Mouse (Mus musculus): ENCODE results near the gene Vmn2r85. TPM values are rescaled to one million over a fixed set of nuclear protein-coding genes. Genes with fewer than 3 reads are reported as not detected.
"Not testable (repeated sequence)": the region's sequence is repeated elsewhere in the genome, so short reads cannot be mapped to it uniquely, and the experiment has no call there.

The Vmn2r85 gene
- polyA plus RNA-seq (2015; fragmentation: Nextera tagmentation; extraction: Ambion mirVana): 0.03 TPM in 1 of 2 replicates, not detected in the other

- not testable (repeated sequence) for H3K4me2 ChIP-seq (ENCODE audit: low read length); H3K27me3 ChIP-seq (replicated peaks; ENCODE audit: control insufficient read depth, insufficient read depth, low read length); H3K4me3 ChIP-seq (replicated peaks; ENCODE audit: low read length); H3K9ac ChIP-seq (replicated peaks; ENCODE audit: low read depth, low read length); H3K36me3 ChIP-seq (ENCODE audit: control insufficient read depth, insufficient read depth); ATAC-seq; H3K9me3 ChIP-seq (ENCODE audit: control insufficient read depth, low read length); H3K27ac ChIP-seq (ENCODE audit: low read length); H3K4me1 ChIP-seq (replicated peaks; ENCODE audit: control insufficient read depth, insufficient read depth, low read length)
These were observed at the start of gene Vmn2r85 for GRCm38 (mm10) chr10:130429603-130430002. Vmn2r85 (minus strand) TSS chr10:130429703.

DNA sequence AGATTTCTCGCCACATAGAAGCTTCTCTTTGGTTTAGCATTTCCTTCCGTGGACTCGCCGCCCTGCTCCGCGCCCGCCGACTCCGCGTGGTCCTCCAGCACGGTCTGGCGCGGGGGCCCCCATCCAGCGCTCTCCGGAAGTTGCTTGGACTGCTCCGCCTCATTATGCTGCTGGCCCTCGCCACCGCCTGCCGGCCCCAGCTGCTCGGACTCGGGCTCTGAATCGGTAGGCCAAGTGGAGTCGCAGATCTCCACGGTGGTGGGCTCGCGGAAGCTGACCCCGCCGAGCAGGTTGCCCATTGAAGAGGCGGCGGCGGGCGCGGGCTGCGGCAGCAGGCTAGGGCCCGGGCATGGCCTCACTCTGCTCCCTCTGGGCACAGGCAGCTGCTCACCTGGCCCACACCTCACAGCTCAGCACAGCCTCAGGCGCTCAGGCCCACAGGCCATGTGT, 40.8 kb upstream of the Vmn2r85 start:
- no peaks in the 10 kb centered on the region for H3K36me3 ChIP-seq (ENCODE audit: control insufficient read depth, insufficient read depth)
- peak overlapping the region; percentile 57 for H3K4me3 ChIP-seq (replicated peaks; ENCODE audit: low read length)
- peak; percentile 98 for ATAC-seq
- peak overlapping the region; percentile 73 for H3K9ac ChIP-seq (replicated peaks; ENCODE audit: low read depth, low read length)
- WGBS: 4% methylated on average over 36 of the region's 36 CpGs
- H3K4me2 ChIP-seq (ENCODE audit: low read length): peak overlapping the region; percentile 86
- H3K27me3 ChIP-seq (replicated peaks; ENCODE audit: control insufficient read depth, insufficient read depth, low read length): no peaks in the 10 kb centered on the region
- no peaks in the 10 kb centered on the region for H3K4me1 ChIP-seq (replicated peaks; ENCODE audit: control insufficient read depth, insufficient read depth, low read length)
- no peak overlapping the region for H3K27ac ChIP-seq (ENCODE audit: low read length)
- no peaks in the 10 kb centered on the region for H3K9me3 ChIP-seq (ENCODE audit: control insufficient read depth, low read length)

DNA sequence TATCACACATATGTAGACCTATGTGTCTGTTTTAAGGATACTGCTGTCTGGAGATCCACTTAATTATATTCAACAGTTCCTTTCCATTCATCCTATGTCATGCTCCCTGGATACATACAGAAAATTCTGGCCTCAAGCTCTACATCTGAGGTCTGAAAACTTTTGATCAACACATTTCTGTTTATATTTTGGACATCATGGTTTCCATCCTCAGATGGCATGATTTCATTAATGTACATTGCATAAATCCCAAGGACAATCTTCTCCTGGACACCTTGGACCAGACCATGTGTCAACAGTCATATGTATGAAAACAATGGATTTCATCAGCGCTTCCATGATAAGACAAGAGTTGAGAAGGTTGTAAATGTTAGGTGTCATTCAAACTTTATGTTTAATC, 26.4 kb upstream of the Vmn2r85 start, which contains the start of gene Vmn2r86:
Vmn2r86 (minus strand) TSS at position 101 of the 400 bp plus-strand sequence.
- not testable (repeated sequence) for H3K4me1 ChIP-seq (replicated peaks; ENCODE audit: control insufficient read depth, insufficient read depth, low read length); H3K27me3 ChIP-seq (replicated peaks; ENCODE audit: control insufficient read depth, insufficient read depth, low read length); H3K9me3 ChIP-seq (ENCODE audit: control insufficient read depth, low read length); H3K27ac ChIP-seq (ENCODE audit: low read length); H3K4me2 ChIP-seq (ENCODE audit: low read length); H3K4me3 ChIP-seq (replicated peaks; ENCODE audit: low read length); H3K9ac ChIP-seq (replicated peaks; ENCODE audit: low read depth, low read length); H3K36me3 ChIP-seq (ENCODE audit: control insufficient read depth, insufficient read depth); ATAC-seq
- WGBS: 94% methylated on average over 1 of the region's 1 CpGs

- ATAC-seq: no peak
- no peak overlapping the region for H3K27ac ChIP-seq (ENCODE audit: low read length)
- WGBS: 95% methylated on average over 21 of the region's 21 CpGs
These were observed 15.3 kb upstream of the Vmn2r85 start for GRCm38 (mm10) chr10:130444776-130445175.

GRCm38 (mm10) chr10:130434185-130434898, 4.8 kb upstream of the Vmn2r85 start:
- not testable (repeated sequence) for H3K4me3 ChIP-seq (replicated peaks; ENCODE audit: low read length); ATAC-seq; H3K4me1 ChIP-seq (replicated peaks; ENCODE audit: control insufficient read depth, insufficient read depth, low read length); H3K9me3 ChIP-seq (ENCODE audit: control insufficient read depth, low read length); H3K27me3 ChIP-seq (replicated peaks; ENCODE audit: control insufficient read depth, insufficient read depth, low read length); H3K9ac ChIP-seq (replicated peaks; ENCODE audit: low read depth, low read length); H3K4me2 ChIP-seq (ENCODE audit: low read length); H3K27ac ChIP-seq (ENCODE audit: low read length); H3K36me3 ChIP-seq (ENCODE audit: control insufficient read depth, insufficient read depth)
- WGBS: 85% methylated on average over 11 of the region's 11 CpGs

More at GRCm38 (mm10) chr10:130444776-130445175, 15.3 kb upstream of the Vmn2r85 start:
- Histone ChIP-seq H3K4me2 (ENCODE audit: low read length) (no peak overlapping the region), H3K9me3 (ENCODE audit: control insufficient read depth, low read length) (no peaks in the 10 kb centered on the region), H3K9ac (replicated peaks; ENCODE audit: low read depth, low read length) (no peak overlapping the region), H3K4me3 (replicated peaks; ENCODE audit: low read length) (no peak overlapping the region), H3K4me1 (replicated peaks; ENCODE audit: control insufficient read depth, insufficient read depth, low read length) (no peaks in the 10 kb centered on the region), H3K27me3 (replicated peaks; ENCODE audit: control insufficient read depth, insufficient read depth, low read length) (no peaks in the 10 kb centered on the region), H3K36me3 (ENCODE audit: control insufficient read depth, insufficient read depth) (no peaks in the 10 kb centered on the region)

- not testable (repeated sequence) for H3K36me3 ChIP-seq (ENCODE audit: control insufficient read depth, insufficient read depth); H3K9ac ChIP-seq (replicated peaks; ENCODE audit: low read depth, low read length); ATAC-seq; H3K4me1 ChIP-seq (replicated peaks; ENCODE audit: control insufficient read depth, insufficient read depth, low read length); H3K4me3 ChIP-seq (replicated peaks; ENCODE audit: low read length); H3K9me3 ChIP-seq (ENCODE audit: control insufficient read depth, low read length); H3K27me3 ChIP-seq (replicated peaks; ENCODE audit: control insufficient read depth, insufficient read depth, low read length); H3K4me2 ChIP-seq (ENCODE audit: low read length); H3K27ac ChIP-seq (ENCODE audit: low read length)
- 72% methylated on average over 2 of the region's 2 CpGs for WGBS
These were observed 7.1 kb downstream of the Vmn2r85 start for GRCm38 (mm10) chr10:130422368-130422767.

DNA sequence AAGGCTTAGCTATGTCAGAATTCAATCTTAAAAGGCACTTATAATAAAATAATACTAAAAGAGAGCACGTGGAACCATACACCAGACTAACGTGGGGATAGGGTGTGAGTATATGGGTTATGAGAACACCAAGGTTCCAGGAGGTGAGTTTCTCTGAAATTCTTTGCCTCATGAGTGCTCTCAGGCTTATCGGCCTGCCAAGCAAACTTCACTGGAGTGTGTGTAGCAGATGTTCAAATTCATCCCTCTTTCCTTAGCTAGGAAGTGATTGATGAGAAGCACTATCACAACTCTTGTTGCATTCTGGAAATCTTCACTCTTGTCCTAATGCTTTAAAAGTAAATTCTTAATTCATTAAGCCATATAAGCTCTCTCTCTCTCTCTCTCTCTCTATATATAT, 9.1 kb downstream of the Vmn2r85 start:
- Histone ChIP-seq H3K4me3 (replicated peaks; ENCODE audit: low read length) (no peak overlapping the region), H3K9ac (replicated peaks; ENCODE audit: low read depth, low read length) (no peak overlapping the region), H3K27me3 (replicated peaks; ENCODE audit: control insufficient read depth, insufficient read depth, low read length) (no peaks in the 10 kb centered on the region), H3K27ac (ENCODE audit: low read length) (no peak overlapping the region), H3K9me3 (ENCODE audit: control insufficient read depth, low read length) (no peaks in the 10 kb centered on the region), H3K4me1 (replicated peaks; ENCODE audit: control insufficient read depth, insufficient read depth, low read length) (no peaks in the 10 kb centered on the region), H3K36me3 (ENCODE audit: control insufficient read depth, insufficient read depth) (no peaks in the 10 kb centered on the region), H3K4me2 (ENCODE audit: low read length) (no peak overlapping the region)
- ATAC-seq: no peak
- 62% methylated on average over 3 of the region's 3 CpGs for WGBS

DNA sequence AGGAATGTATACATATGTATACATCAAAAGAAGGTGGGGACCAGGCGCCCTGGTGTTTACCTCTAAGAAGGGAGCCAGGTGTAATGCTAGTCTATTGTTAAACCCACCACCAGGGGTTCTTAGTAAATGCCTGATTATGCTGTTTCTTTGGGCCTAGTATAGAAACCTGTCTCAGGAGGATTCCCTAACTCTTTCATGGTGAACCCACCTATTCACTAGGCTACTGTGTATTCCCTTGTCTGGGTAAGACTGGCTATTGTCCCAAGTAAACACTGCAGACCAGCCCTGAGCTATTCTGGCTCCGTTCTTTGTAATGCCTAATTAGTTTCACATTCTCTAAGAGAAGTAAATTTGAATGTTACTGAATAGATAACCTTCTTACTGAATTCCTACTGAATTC, 9.5 kb downstream of the Vmn2r85 start:
- not testable (repeated sequence) for H3K9me3 ChIP-seq (ENCODE audit: control insufficient read depth, low read length); H3K27me3 ChIP-seq (replicated peaks; ENCODE audit: control insufficient read depth, insufficient read depth, low read length); H3K9ac ChIP-seq (replicated peaks; ENCODE audit: low read depth, low read length); H3K27ac ChIP-seq (ENCODE audit: low read length); H3K4me1 ChIP-seq (replicated peaks; ENCODE audit: control insufficient read depth, insufficient read depth, low read length); H3K4me2 ChIP-seq (ENCODE audit: low read length); ATAC-seq; H3K4me3 ChIP-seq (replicated peaks; ENCODE audit: low read length); H3K36me3 ChIP-seq (ENCODE audit: control insufficient read depth, insufficient read depth)
- WGBS: 35% methylated on average over 2 of the region's 2 CpGs

DNA sequence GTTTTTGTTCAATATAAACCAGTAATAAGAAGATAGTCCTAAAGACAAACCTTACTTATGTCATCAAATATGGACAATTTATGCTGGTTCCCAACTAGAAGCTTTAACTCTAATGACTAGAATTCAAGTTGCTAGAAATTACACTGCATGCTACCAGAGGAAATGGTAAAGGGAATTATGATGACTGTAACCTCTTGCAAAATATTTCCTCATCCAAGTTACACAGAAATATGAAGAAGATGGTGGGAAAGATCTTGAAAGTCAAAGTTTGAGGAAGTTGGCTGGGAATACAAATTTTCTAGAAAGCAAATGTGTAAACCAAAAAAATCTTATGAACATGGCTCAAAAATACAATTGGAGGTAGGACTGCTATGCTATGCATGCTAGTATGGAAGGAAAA, 13.2 kb downstream of the Vmn2r85 start:
- not testable (repeated sequence) for H3K4me2 ChIP-seq (ENCODE audit: low read length); H3K9me3 ChIP-seq (ENCODE audit: control insufficient read depth, low read length); ATAC-seq; H3K27me3 ChIP-seq (replicated peaks; ENCODE audit: control insufficient read depth, insufficient read depth, low read length); H3K4me1 ChIP-seq (replicated peaks; ENCODE audit: control insufficient read depth, insufficient read depth, low read length); H3K9ac ChIP-seq (replicated peaks; ENCODE audit: low read depth, low read length); H3K27ac ChIP-seq (ENCODE audit: low read length); H3K4me3 ChIP-seq (replicated peaks; ENCODE audit: low read length); H3K36me3 ChIP-seq (ENCODE audit: control insufficient read depth, insufficient read depth)

All from forebrain, embryonic 16.5 days (tissue).